ENCODE assay signal across 22 mouse cellular contexts in genomic region chr1:191858136-191858535, GRCm38 (mm10). TPM values are rescaled to one million over a fixed set of nuclear protein-coding genes. Genes with fewer than 3 reads are reported as not detected.
A peak's percentile ranks its signal among the peaks of the same experiment; 100 is the strongest.
DNase-seq lines count a peak whose midpoint lies in the region; ATAC-seq and TF ChIP-seq lines count a peak whose summit lies in the region.
"Had no signal": no experiment of that assay in that cellular context is flagged by ENCODE, and none has a peak within 500 bp of the region (broad histone marks: within the 10 kb centered on the region; RNA-seq: fewer than 3 reads in every experiment).

No protein-coding gene starts in this region.

- H3K4me2 ChIP-seq in kidney, embryonic 16.5 days (replicated peaks; ENCODE audit: low read depth, low read length) = no peak overlapping the region

- no peak overlapping the region for H3K4me3 ChIP-seq in kidney, adult 2 months (ENCODE audit: insufficient read depth, low read depth, low read length)
- no peak overlapping the region for H3K4me3 ChIP-seq in kidney, embryonic 16.5 days (ENCODE audit: low read length)

- peaks cover 4% of the 10 kb centered on the region; the same call in 1 of the 2 replicates for H3K4me1 ChIP-seq in kidney, adult 2 months (ENCODE audit: control insufficient read depth, insufficient read depth, low read length)
- 0 out of 2 replicates have a peak, but pooled peaks cover 6% of the 10 kb centered on the region for H3K4me1 ChIP-seq in kidney, embryonic 16.5 days (ENCODE audit: insufficient read depth, low read length)

- no peak overlapping the region for H3K27ac ChIP-seq in kidney, adult 2 months (ENCODE audit: insufficient read depth, low read depth, low read length)
- no peak overlapping the region for H3K27ac ChIP-seq in kidney, embryonic 16.5 days (ENCODE audit: low read length)

- H3K9me3 ChIP-seq in kidney, embryonic 16.5 days (ENCODE audit: low read length) = peaks cover 7% of the 10 kb centered on the region; the same call in 1 of the 2 replicates
- H3K9me3 ChIP-seq: G1E had no signal

- DNase-seq in kidney, adult 11 months = peak; percentile 30
- DNase-seq in kidney, postnatal 25 days = no peak
- DNase-seq in kidney, adult 2 months = peak; percentile 77
- no peak for DNase-seq in kidney, postnatal 4 days
- peak; percentile 29 to 38 for DNase-seq in kidney, adult 8-10 months
- no peak for DNase-seq in kidney, adult 18-20 months
- peak; percentile 66 for DNase-seq in kidney, adult 9 months
- DNase-seq: adrenal gland, adult 2 months; adrenal gland, adult 8-10 months; adrenal gland, postnatal 10 days; adrenal gland, postnatal 14 days; adrenal gland, postnatal 25 days; adrenal gland, postnatal 36 days; B cell, adult 2 months; cerebellum, adult 11 months; cerebellum, adult 11-12 months had no signal

- no peak for ATAC-seq in kidney, embryonic 16.5 days (ENCODE audit: low FRiP score, low TSS enrichment)
- ATAC-seq: activated CD4-positive, CD25-positive, alpha-beta regulatory T cell, adult 4 months; CD4-positive, CD25-positive, alpha-beta regulatory T cell, adult 4 months; Patski had no signal

- H3K36me3 ChIP-seq in kidney, adult 2 months (ENCODE audit: control insufficient read depth, insufficient read depth, low read length) = no peaks in the 10 kb centered on the region
- no peaks in the 10 kb centered on the region for H3K36me3 ChIP-seq in kidney, embryonic 16.5 days (ENCODE audit: insufficient read depth, low read length)
- H3K36me3 ChIP-seq: G1E had no signal

- no peak for TF ChIP-seq POLR2A in kidney, adult 2 months (IDR thresholded peaks at IDR 0.05; ENCODE audit: low read depth, low read length)

- no peaks in the 10 kb centered on the region for H3K27me3 ChIP-seq in kidney, adult 2 months (replicated peaks; ENCODE audit: control insufficient read depth, insufficient read depth, low read length)
- H3K27me3 ChIP-seq in kidney, embryonic 16.5 days (ENCODE audit: insufficient read depth, low read length) = no peaks in the 10 kb centered on the region
- H3K27me3 ChIP-seq: CH12.LX, Patski had no signal

- TF ChIP-seq CTCF in kidney, adult 2 months (conservative IDR thresholded peaks at IDR 0.05; ENCODE audit: insufficient read depth, insufficient read length, low read depth, low read length) = no peak

- H3K9ac ChIP-seq in kidney, embryonic 16.5 days (replicated peaks; ENCODE audit: low read length) = no peak overlapping the region

RNA-seq across cellular contexts. Expression of gene Nek2, which starts 36.9 kb away (rescaled TPM):
- 0.47 and 0.52 TPM in 2 replicates for polyA plus RNA-seq in kidney, adult 2 months (2012; rRNA removed)
- 50.8 and 52.3 TPM in 2 replicates for polyA plus RNA-seq in kidney, embryonic 16.5 days (2015; fragmentation: Nextera tagmentation; extraction: Ambion mirVana)

RNA-seq across cellular contexts. Expression of gene Slc30a1, which starts 48.4 kb away (rescaled TPM):
- polyA plus RNA-seq in kidney, adult 2 months (2012; rRNA removed) = 18.1 and 19.9 TPM in 2 replicates
- polyA plus RNA-seq in kidney, embryonic 16.5 days (2015; fragmentation: Nextera tagmentation; extraction: Ambion mirVana) = 1.6 and 2.0 TPM in 2 replicates

Comparison
In these comparisons a context has a peak if more than half of its experiments do, and no peak if none do; other contexts are left out.
1. DNase-seq: peak in kidney, adult 11 months (single experiment), kidney, adult 2 months (single experiment), kidney, adult 8-10 months (2 of 2) and kidney, adult 9 months (single experiment); none in kidney, postnatal 25 days (0 of 2), kidney, postnatal 4 days (0 of 2) and kidney, adult 18-20 months (single experiment).
2. RNA of gene Nek2, which starts 36.9 kb away (polyA plus RNA-seq): 50.8 to 52.3 TPM in kidney, embryonic 16.5 days; 0.47 to 0.52 TPM in kidney, adult 2 months; every median in the first group is over 10 times any median in the second.